Mouse (Mus musculus) adrenal gland, postnatal 0 days (tissue): ENCODE data around the gene Fbxo7. TPM values are rescaled to one million over a fixed set of nuclear protein-coding genes. Genes with fewer than 3 reads are reported as not detected.

ENCODE experiments used
- polyA plus RNA-seq: library from polyadenylated mRNA; unstranded; fragments of >200 nt; fragmentation: Nextera tagmentation; extraction: Ambion mirVana; gene quantifications from 2 replicates; pipeline ENCODE4 v1.2.1, GENCODE M21; 2015

The Fbxo7 gene
- 28.0 and 37.7 TPM in 2 replicates for polyA plus RNA-seq

GRCm38 (mm10) chr10:86021749-86022473 lies at the start of gene Fbxo7:
TSS of gene Fbxo7 (plus strand) at chr10:86021972.

GRCm38 (mm10) chr10:86011781-86012180 lies 10.0 kb upstream of the Fbxo7 start, which contains the start of gene Bpifc:
TSS of gene Bpifc (minus strand) at chr10:86011895.

Other genes starting within 250 kb of the Fbxo7 start
- gene Pwp1, start 192.5 kb upstream of the Fbxo7 start, polyA plus RNA-seq: 34.1 and 39.5 TPM in 2 replicates
- 8.1 and 9.8 TPM in 2 replicates for gene Prdm4, start 104.8 kb upstream of the Fbxo7 start, polyA plus RNA-seq
- 0.14 and 0.28 TPM in 2 replicates for gene Ascl4, start 94.3 kb upstream of the Fbxo7 start, polyA plus RNA-seq
- gene Rtcb, start 64.1 kb upstream of the Fbxo7 start, polyA plus RNA-seq: 109 and 137 TPM in 2 replicates
- gene Bpifc, start 10.1 kb upstream of the Fbxo7 start, polyA plus RNA-seq: 0.22 TPM in 1 of 2 replicates, not detected in the other